Mouse (Mus musculus): ENCODE results near the gene Dusp9.

Dusp9 gene

GRCm38 (mm10) chrX:73639255-73639675 is at the start of gene Dusp9:
Gene Dusp9 (plus strand): TSS chrX:73639419.
- peak in 1 of 2 experiments; percentile 22 for DNase-seq (ENCODE audit: low spot score in 2 of 2)

GRCm38 (mm10) chrX:73593212-73593611 is 46.0 kb upstream of the Dusp9 start:
- peak in 1 of 2 experiments; percentile 20 for DNase-seq (ENCODE audit: low spot score in 2 of 2)

- no peak for DNase-seq (ENCODE audit: low spot score in 2 of 2)
Observed at GRCm38 (mm10) chrX:73594451-73595121, 44.6 kb upstream of the Dusp9 start.

DNA sequence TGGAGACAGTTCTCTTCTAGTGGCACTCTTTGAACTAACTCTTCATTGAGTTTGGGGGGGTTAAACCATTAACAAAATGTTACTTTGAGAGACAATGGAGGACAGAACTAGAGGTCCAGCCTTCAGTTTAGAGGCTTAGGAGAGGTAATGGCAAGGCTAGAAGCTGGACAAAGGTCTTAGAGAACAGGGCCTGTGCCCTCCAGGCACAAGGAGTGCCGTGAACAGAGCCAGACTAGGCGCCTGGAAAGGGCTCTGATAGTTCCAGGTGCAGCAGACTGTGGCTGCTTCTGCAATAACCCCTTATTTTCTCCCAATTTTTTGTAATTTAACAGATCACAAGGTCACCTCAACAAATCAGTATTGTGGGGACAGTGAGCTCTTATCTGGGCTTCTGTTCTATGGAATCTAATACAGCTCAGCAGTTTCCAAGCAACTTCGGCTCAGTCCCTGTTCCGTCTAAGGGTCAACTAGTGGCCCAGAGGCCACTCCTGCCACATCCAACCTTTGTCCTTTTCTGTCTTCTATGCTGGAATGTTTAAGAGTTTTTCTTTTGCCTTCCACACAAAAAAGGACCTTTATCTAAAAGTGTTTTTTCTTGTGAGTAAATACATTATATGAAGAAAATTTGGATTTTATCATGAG is 43.8 kb upstream of the Dusp9 start:
- DNase-seq (ENCODE audit: low spot score in 2 of 2), result no peak

DNA sequence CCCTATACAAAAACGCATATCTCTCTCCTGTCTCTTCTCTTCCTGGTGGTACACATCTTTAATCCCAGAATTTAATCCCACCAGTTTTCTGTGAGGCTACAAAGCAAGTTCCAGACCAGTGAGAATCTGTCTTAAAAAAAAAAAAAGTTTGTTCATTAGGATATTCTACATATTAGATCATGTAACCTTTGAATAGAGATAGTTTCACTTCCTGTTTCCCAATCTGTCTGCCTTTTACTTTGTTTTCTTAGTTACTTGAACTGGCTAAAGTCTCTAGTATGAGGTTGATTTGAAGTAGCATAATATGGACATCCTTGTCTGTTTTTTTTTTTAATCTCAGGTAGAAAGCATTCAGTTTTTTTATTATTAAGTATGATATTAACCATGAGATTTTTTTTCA is 37.8 kb upstream of the Dusp9 start:
- DNase-seq (ENCODE audit: low spot score in 2 of 2), result no peak

- DNase-seq (ENCODE audit: low spot score in 2 of 2), result no peak
Observed at GRCm38 (mm10) chrX:73613665-73614064, 25.6 kb upstream of the Dusp9 start.

GRCm38 (mm10) chrX:73615876-73616275 is 23.3 kb upstream of the Dusp9 start:
- DNase-seq (ENCODE audit: low spot score in 2 of 2), result no peak

DNA sequence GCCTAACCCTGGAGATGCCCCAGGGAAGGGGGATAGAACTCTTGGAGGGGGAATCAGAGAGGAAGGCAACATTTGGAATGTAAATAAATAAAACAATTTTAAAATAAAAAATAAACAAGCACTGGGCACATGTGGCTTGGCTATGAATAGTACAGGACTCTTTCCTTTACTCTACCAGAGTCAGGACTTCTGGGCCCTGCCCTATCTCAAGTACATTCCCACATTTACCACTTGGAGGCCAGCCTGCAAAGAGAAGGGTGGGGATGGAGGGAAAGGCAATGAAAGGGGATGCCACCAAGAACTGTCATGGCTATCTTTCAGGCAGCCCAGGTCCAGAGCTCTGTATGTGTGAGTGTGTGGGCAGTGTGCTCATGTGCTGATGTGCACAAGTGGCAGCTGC is 19.8 kb upstream of the Dusp9 start:
- DNase-seq (ENCODE audit: low spot score in 2 of 2), result no peak

DNA sequence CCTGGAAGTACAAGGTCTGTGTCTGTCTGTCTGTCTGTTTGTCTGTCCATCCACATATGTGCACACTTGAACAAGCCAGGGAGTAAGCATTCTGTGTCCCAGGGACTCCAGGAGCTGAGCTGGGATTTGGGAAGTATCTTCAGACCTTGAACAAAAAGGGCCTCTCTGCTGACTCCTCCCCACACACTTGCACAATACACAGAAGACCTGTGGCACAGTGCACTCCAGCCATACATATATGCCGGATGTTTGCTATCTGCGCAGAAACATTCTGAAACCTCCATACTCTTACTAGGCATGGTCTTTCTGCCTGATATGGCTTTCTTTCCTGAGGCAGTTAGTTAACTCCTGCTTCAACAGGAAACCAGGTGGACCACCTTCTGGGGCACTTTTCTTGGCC is 19.3 kb upstream of the Dusp9 start:
- DNase-seq (ENCODE audit: low spot score in 2 of 2), result peak; percentile 7 to 17

- DNase-seq (ENCODE audit: low spot score in 2 of 2), result no peak
Observed at GRCm38 (mm10) chrX:73626981-73627380, 12.2 kb upstream of the Dusp9 start.

DNA sequence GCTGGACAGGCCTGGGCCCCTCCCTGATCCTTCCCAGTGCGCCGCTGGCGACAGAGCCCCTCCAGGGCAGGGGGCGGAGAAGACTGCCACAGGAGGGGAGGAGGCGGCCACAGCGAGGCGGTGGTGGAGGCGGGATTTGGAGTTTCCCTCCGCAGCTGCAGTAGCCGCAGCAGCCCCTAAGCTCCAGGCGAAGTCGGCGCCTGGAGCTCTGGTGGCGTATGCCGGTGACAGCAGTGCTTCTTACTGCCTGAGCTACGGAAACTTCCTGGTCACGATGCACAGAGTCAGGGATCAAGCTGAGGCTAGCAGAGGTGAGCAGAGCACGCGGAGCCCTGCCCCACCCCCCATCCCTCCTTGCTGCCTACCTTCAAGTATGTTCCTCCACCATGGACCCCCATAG is 3.8 kb upstream of the Dusp9 start:
- no peak for DNase-seq (ENCODE audit: low spot score in 2 of 2)

DNA sequence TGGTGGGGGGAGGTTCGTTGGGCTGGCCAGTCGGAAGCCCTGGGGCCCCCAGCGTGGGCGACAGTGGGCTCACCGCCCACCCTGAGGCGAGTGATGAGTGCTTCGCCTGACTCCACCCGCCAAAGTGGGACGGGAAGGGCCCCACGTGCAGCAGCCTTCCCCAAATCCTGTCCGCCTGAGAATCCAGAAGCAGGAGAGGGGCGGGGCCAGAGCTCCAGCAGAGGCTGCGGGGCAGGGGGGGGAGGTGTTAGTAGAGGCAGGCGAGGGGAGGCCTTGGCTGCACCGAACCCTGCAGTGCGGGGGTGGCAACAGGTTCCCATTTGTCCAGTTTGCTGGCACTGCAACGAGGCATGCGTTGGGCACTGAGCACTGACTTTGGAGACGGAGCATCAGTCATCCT is 1.8 kb upstream of the Dusp9 start:
- no peak for DNase-seq (ENCODE audit: low spot score in 2 of 2)

- no peak for DNase-seq (ENCODE audit: low spot score in 2 of 2)
Observed at GRCm38 (mm10) chrX:73639901-73640469, 766 bp downstream of the Dusp9 start.

- DNase-seq (ENCODE audit: low spot score in 2 of 2), result no peak
Observed at GRCm38 (mm10) chrX:73645121-73645520, 5.9 kb downstream of the Dusp9 start.

- DNase-seq (ENCODE audit: low spot score in 2 of 2), result no peak
Observed at GRCm38 (mm10) chrX:73650869-73651268, 11.7 kb downstream of the Dusp9 start.

GRCm38 (mm10) chrX:73653392-73653791 is 14.2 kb downstream of the Dusp9 start:
- no peak for DNase-seq (ENCODE audit: low spot score in 2 of 2)

- peak in 1 of 2 experiments; percentile 62 for DNase-seq (ENCODE audit: low spot score in 2 of 2)
Observed at GRCm38 (mm10) chrX:73654177-73654576, 15.0 kb downstream of the Dusp9 start.

- no peak for DNase-seq (ENCODE audit: low spot score in 2 of 2)
Observed at GRCm38 (mm10) chrX:73655529-73655928, 16.3 kb downstream of the Dusp9 start.

DNA sequence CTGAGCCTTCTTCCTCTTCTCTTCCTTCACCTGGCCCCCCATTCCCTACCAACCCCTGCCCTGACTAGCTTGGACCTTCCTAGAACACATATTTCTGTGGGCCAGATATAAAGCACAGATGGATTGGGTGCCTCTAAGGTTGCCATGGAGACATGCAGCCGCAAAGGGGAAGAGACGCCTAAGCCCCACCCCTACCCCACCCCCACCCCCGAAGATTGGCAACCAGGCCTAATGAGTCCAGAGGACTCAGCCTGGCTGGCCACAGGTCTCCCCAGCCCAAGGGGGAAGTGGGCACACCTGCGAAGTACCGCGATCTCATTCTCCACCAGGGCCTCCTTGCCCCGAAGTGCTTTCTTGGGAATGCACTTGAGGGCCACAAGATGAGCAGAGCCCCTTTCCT is 19.2 kb downstream of the Dusp9 start:
- no peak for DNase-seq (ENCODE audit: low spot score in 2 of 2)

DNA sequence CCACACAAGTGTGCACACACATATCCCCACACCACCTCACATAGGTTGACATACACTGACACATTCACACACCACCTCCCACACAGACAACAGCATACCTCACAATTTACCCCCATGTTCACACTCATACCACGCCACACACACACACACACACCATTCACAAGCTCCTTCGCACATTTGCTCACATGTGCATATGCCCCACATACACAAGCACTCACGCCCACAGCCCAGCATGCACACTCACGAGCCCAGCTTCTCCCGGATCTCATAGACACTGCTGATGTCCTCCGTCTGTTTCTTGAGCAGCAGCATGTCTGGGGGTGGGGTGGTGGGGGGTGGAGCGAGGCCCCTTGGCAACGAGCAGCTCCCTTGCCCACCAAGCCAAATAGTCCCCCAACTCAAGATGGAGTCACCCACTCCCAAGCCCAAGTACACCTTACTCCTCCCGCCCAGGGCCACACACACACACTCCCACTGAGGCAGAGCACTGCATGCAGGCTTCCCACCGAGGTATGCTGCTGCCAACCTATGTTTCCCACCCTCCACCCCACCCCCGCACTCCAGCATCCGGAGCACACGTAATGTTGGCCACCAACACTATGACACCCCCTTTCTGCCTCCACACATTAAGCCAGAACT is 19.8 kb downstream of the Dusp9 start:
- no peak for DNase-seq (ENCODE audit: low spot score in 2 of 2)

DNA sequence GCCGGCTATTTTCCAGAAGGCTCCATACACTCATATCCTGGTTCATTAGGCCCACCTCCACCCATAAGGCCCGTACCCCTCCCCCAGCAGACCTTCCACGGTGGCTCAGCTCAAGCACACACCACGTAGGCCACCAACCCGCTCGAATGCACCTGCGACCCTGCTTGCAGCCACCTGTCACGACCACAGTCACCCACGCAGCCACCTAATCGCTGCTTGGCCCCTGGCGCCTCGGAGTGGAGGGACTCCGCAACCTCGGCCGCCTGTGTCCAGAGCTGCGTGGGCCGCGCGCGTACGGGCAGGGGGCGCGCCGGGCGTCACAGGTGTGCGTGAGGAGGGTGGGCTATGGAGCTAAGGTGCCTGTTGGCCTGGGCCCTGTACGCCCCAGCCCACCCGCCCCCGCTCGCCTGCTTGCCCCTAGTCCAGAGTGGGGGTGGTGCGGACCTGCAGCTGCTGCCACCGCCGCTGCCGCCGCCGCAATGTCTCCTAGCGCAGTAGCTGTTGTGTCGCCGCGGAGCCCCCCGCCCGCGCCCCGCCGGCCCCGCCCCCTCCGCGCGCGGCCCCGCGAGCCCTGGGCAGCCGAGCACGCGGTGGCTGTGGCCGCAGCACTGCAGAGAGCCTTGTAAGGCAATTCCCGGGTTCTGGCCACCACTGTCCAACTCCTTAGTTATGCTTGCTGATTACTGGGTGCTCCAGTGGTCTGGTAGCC is 20.5 kb downstream of the Dusp9 start, which contains the start of gene Pnck:
TSS of gene Pnck (minus strand) at position 543 of the 709 bp plus-strand sequence.
- DNase-seq (ENCODE audit: low spot score in 2 of 2), result no peak

- no peak for DNase-seq (ENCODE audit: low spot score in 2 of 2)
Observed at GRCm38 (mm10) chrX:73660284-73660665, 21.1 kb downstream of the Dusp9 start.

Data from urinary bladder, postnatal 36 days (tissue).